Mouse (Mus musculus): ENCODE data around the gene Shisa4. TPM values are rescaled to one million over a fixed set of nuclear protein-coding genes. Genes with fewer than 3 reads are reported as not detected.
A peak's percentile ranks its signal among the peaks of the same experiment; 100 is the strongest.

Shisa4 gene
- total RNA-seq, 4 experiments from 2014 or later = 5.9 to 16.3 (median 8.5) TPM

GRCm38 (mm10) chr1:135366380-135366779 is 8.7 kb downstream of the Shisa4 start:
- DNase-seq = no peak

DNA sequence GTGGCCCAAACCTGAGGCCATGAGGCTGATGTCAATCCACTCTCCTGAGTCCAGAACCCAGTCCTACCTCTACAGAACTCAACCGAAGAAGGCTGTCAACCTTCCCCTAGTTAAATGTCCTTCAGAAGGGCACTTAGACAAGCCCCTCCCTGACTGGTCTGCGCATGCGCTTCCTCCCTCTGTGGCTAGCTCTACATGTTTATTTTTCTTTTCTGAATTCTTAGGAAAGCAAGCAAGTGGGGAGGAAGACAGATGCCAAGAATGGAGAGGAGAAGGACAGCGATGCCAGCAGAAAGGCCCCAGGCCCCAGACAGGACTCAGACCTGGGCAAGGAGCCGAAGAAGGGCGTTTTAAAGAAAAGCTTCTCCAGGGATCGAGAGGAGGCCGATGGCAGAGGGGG is 11.6 kb downstream of the Shisa4 start:
- DNase-seq = no peak

DNA sequence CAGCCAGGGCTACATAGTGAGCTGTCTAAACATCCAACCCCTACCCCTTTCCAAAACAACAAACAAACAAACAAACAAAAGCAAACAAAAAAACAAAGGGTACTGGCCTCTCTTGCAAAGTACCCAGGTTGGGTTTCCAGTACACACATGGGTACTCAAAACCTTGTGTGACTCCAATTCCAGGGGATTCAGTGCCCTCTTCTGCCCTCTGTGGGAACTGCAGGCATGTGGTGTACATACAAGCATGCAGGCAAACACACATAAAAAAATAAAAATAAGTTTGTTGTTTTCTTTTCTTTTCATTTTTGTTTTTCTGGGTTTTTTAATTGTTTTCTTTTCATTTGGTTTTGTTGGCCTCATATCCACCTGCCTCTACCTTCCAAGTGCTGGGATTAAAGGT is 12.9 kb downstream of the Shisa4 start:
- DNase-seq = no peak

- no peak for DNase-seq
These were observed 13.5 kb downstream of the Shisa4 start for GRCm38 (mm10) chr1:135361491-135361890.

GRCm38 (mm10) chr1:135359071-135359470 is 16.0 kb downstream of the Shisa4 start:
- DNase-seq = no peak

DNA sequence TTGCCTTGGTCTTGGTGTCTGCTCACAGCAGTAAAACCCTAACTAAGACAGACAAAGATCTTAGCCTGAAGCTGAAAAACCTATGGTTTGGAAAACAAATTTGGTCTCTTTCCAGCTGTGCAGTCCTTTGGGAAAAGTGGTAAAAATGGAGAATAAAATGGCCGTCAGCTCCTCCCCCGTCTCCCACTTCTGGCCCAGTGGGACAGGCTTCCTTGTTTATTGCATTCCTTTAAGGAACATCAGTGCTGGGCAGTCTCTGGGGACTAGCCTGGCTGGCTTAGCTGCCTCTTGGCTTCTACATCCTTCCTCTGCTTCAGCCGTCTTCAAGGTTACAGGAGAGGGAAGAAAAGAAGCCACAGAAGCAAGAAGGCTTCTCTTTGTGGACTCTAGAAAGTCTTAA is 23.1 kb downstream of the Shisa4 start:
- DNase-seq = no peak

GRCm38 (mm10) chr1:135347498-135348169 is 27.4 kb downstream of the Shisa4 start:
- DNase-seq = peak; percentile 56

GRCm38 (mm10) chr1:135346891-135347290 is 28.1 kb downstream of the Shisa4 start:
- no peak for DNase-seq

- DNase-seq = no peak
These were observed 31.0 kb downstream of the Shisa4 start for GRCm38 (mm10) chr1:135344026-135344425.

- no peak for DNase-seq
These were observed 33.1 kb downstream of the Shisa4 start for GRCm38 (mm10) chr1:135341947-135342346.

- no peak for DNase-seq
These were observed 44.5 kb downstream of the Shisa4 start for GRCm38 (mm10) chr1:135330578-135330977.

DNA sequence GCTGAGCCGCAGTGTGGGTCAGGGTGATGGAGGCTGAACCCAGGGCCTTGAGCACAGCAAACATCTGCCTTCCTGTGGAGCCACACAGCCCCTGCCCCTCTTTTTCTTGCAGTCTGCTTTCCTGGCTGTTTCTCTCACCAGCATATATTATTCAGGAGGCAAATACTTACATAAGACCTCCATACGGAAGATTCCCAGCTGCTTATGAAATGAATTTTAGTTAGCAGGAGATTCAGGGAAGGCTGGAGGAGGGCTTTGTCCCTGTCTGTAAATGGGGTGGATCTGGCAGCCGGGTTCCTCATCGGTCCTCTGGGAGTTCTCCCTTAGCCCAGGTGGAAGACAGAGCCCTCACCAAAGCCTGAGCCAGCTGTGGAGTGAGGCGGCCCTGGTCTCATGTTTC is 46.7 kb downstream of the Shisa4 start:
- DNase-seq = no peak

- no peak for DNase-seq
These were observed 49.1 kb downstream of the Shisa4 start for GRCm38 (mm10) chr1:135325934-135326333.

DNA sequence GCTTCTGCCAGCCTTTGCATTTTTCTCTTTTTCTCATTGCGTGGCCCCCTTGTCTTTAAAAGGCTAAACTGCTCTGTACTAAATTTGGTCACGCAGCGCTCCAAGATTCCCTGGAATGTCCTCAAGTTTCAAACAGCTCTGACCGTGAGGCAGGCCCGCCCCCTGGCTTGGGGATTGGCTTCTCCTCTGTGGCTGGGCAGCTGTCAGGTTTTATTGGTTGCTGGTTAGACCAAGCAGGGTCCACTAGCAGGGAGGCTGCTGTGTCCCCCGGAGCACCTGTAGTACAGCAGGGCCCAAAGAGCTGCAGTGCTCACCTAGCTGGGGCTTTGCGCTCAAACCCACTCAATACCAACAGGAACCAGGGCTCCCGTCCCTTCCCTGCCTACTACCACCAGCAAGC is 50.5 kb downstream of the Shisa4 start, which contains the start of gene Lmod1:
TSS of gene Lmod1 (plus strand) at position 237 of the 400 bp plus-strand sequence.
- no peak for DNase-seq

GRCm38 (mm10) chr1:135323367-135323901 is 51.6 kb downstream of the Shisa4 start:
- no peak for DNase-seq

Other genes starting within 250 kb of the Shisa4 start
- 1 to 10 TPM; 1.4 to 1.5 (median 1.4) TPM for gene Ptpn7, start 242.5 kb downstream of the Shisa4 start, total RNA-seq (2022)
- gene Arl8a, start 228.4 kb downstream of the Shisa4 start, total RNA-seq (2022) = 10 to 100 TPM; 57.5 to 77.4 (median 68.5) TPM
- 1 to 10 TPM in 3 of 4 experiments, under 1 TPM in 1; 0.80 to 1.9 (median 1.3) TPM for gene Gpr37l1, start 207.6 kb downstream of the Shisa4 start, total RNA-seq (2022)
- under 1 TPM; 0.20 to 0.52 (median 0.43) TPM for gene Elf3, start 116.7 kb downstream of the Shisa4 start, total RNA-seq (2022)
- 10 to 100 TPM; 47.2 to 76.7 (median 65.1) TPM for gene Rnpep, start 91.2 kb downstream of the Shisa4 start, total RNA-seq (2022)
- 100 to 1,000 TPM; 169 to 204 (median 197) TPM for gene Timm17a, start 61.5 kb downstream of the Shisa4 start, total RNA-seq (2022)
- 1 to 10 TPM; 1.2 to 1.6 (median 1.5) TPM for gene Lmod1, start 50.4 kb downstream of the Shisa4 start, total RNA-seq (2022)
- gene Ipo9, start 55.3 kb upstream of the Shisa4 start, total RNA-seq (2022) = 100 to 1,000 TPM in 2 of 4 experiments, 10 to 100 TPM in 2; 71.1 to 104 (median 90.1) TPM
- gene Nav1, start 232.1 kb upstream of the Shisa4 start, total RNA-seq (2022) = 10 to 100 TPM; 15.2 to 26.9 (median 22.8) TPM

All from adrenal gland, adult 8-10 months (tissue).